In the genomic region with DNA sequence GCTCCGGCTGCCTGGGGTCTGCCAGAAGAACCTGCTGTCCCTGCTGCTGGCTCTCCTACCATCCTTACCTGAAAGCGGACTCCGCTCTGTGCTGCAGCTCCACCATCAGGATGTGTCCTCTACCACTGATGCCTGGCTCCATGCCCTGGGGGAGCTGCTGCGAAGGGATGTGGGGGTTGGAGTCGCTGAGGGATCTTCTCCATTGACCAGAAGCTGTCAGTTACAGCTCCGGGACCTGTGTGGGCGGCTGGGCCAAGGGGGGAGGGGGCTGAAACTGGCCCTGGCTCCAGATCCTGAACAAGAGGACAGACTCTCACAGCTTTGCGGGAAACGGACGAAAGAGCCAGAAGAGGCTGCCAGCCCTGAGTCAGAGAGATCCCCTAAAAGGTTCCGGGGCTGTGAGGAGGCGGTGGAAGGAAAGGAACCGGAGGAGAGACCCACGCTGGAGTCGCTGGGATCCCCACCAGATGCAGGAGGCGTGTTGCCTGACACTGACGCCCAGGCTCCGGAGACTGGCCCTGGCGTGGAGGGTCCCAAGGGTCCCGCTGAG, we compare ENCODE assay signal across 14 mouse cellular contexts. TPM values are rescaled to one million over a fixed set of nuclear protein-coding genes. Genes with fewer than 3 reads are reported as not detected.
A peak's percentile ranks its signal among the peaks of the same experiment; 100 is the strongest.
DNase-seq lines count a peak whose midpoint lies in the region; ATAC-seq and TF ChIP-seq lines count a peak whose summit lies in the region.
"Had no signal": no experiment of that assay in that cellular context is flagged by ENCODE, and none has a peak within 500 bp of the region (broad histone marks: within the 10 kb centered on the region; RNA-seq: fewer than 3 reads in every experiment).

No protein-coding gene starts in this region.

- H3K36me3 ChIP-seq in hindbrain, embryonic 10.5 days = peaks cover 51% of the 10 kb centered on the region
- peaks cover 34% of the 10 kb centered on the region for H3K36me3 ChIP-seq in hindbrain, embryonic 14.5 days (replicated peaks; ENCODE audit: control insufficient read depth, insufficient read depth)
- peaks cover 25% of the 10 kb centered on the region; the same call in 1 of the 2 replicates for H3K36me3 ChIP-seq in lung, embryonic 16.5 days (ENCODE audit: control insufficient read depth, insufficient read depth, low read length)
- peaks cover 43% of the 10 kb centered on the region for H3K36me3 ChIP-seq in embryonic facial prominence, embryonic 14.5 days (ENCODE audit: control insufficient read depth, insufficient read depth, low read length)

- peak; percentile 34 for DNase-seq in cerebellum, adult 11-12 months
- DNase-seq in cerebellum, adult 2 months = no peak
- DNase-seq in hindbrain, embryonic 10.5 days (ENCODE audit: low spot score) = peak; percentile 20
- no peak for DNase-seq in hindbrain, embryonic 14.5 days (ENCODE audit: low spot score)
- DNase-seq in lung, postnatal 14 days = no peak
- no peak for DNase-seq in embryonic facial prominence, embryonic 14.5 days (ENCODE audit: low spot score)
- DNase-seq in thymus, postnatal 4 days = no peak
- DNase-seq: adrenal gland, adult 2 months; heart, postnatal 10 days; kidney, adult 11 months had no signal

- H3K27ac ChIP-seq in cerebellum, adult 2 months (ENCODE audit: insufficient read depth, low read length) = no peak overlapping the region
- H3K27ac ChIP-seq in hindbrain, embryonic 10.5 days = peak overlapping the region; percentile 66
- H3K27ac ChIP-seq in hindbrain, embryonic 14.5 days = no peak overlapping the region
- H3K27ac ChIP-seq in lung, embryonic 16.5 days (ENCODE audit: low read length) = no peak overlapping the region
- H3K27ac ChIP-seq in embryonic facial prominence, embryonic 14.5 days (replicated peaks; ENCODE audit: low read depth, low read length) = no peak overlapping the region
- H3K27ac ChIP-seq: layer of hippocampus, adult 2 months; liver, embryonic 15.5 days; macrophage had no signal

- TF ChIP-seq CTCF in cerebellum, adult 2 months (IDR thresholded peaks at IDR 0.05; ENCODE audit: borderline replicate concordance, insufficient read depth, low read depth, low read length) = no peak

- H3K9me3 ChIP-seq in hindbrain, embryonic 10.5 days = no peaks in the 10 kb centered on the region
- H3K9me3 ChIP-seq in hindbrain, embryonic 14.5 days (ENCODE audit: control insufficient read depth, low read length) = no peaks in the 10 kb centered on the region
- no peaks in the 10 kb centered on the region for H3K9me3 ChIP-seq in lung, embryonic 16.5 days (ENCODE audit: control insufficient read depth, low read length)
- no peaks in the 10 kb centered on the region for H3K9me3 ChIP-seq in embryonic facial prominence, embryonic 14.5 days (ENCODE audit: control insufficient read depth, low read length)
- H3K9me3 ChIP-seq: liver, embryonic 15.5 days had no signal

- no peaks in the 10 kb centered on the region for H3K27me3 ChIP-seq in cerebellum, adult 2 months (ENCODE audit: control insufficient read depth, insufficient read depth, low read length)
- H3K27me3 ChIP-seq in hindbrain, embryonic 10.5 days (ENCODE audit: insufficient read depth, poor library complexity, severe bottlenecking) = no peaks in the 10 kb centered on the region
- no peaks in the 10 kb centered on the region for H3K27me3 ChIP-seq in hindbrain, embryonic 14.5 days (ENCODE audit: control insufficient read depth, insufficient read depth, low read length)
- H3K27me3 ChIP-seq in lung, embryonic 16.5 days (ENCODE audit: control insufficient read depth, insufficient read depth, low read depth, low read length) = no peaks in the 10 kb centered on the region
- no peaks in the 10 kb centered on the region for H3K27me3 ChIP-seq in embryonic facial prominence, embryonic 14.5 days (replicated peaks; ENCODE audit: control insufficient read depth, insufficient read depth, low read length)
- H3K27me3 ChIP-seq: liver, embryonic 15.5 days had no signal

- TF ChIP-seq POLR2A in cerebellum, adult 2 months (IDR thresholded peaks at IDR 0.05; ENCODE audit: borderline replicate concordance, insufficient read depth, low read length) = no peak

- H3K4me2 ChIP-seq in hindbrain, embryonic 14.5 days (replicated peaks) = no peak overlapping the region
- no peak overlapping the region for H3K4me2 ChIP-seq in lung, embryonic 16.5 days (ENCODE audit: low read depth, low read length)
- H3K4me2 ChIP-seq in embryonic facial prominence, embryonic 14.5 days (ENCODE audit: low read depth, low read length) = no peak overlapping the region
- H3K4me2 ChIP-seq: liver, embryonic 15.5 days had no signal

- no peak overlapping the region for H3K4me3 ChIP-seq in cerebellum, adult 2 months (replicated peaks; ENCODE audit: insufficient read depth, low read depth, low read length)
- peak overlapping the region; percentile 26 for H3K4me3 ChIP-seq in hindbrain, embryonic 10.5 days
- H3K4me3 ChIP-seq in hindbrain, embryonic 14.5 days (replicated peaks; ENCODE audit: low read length) = no peak overlapping the region
- no peak overlapping the region for H3K4me3 ChIP-seq in lung, embryonic 16.5 days (ENCODE audit: low read length)
- H3K4me3 ChIP-seq in embryonic facial prominence, embryonic 14.5 days (ENCODE audit: low read depth, low read length) = no peak overlapping the region
- H3K4me3 ChIP-seq: layer of hippocampus, adult 2 months; liver, embryonic 15.5 days had no signal

- H3K9ac ChIP-seq in hindbrain, embryonic 14.5 days = no peak overlapping the region
- 0 out of 2 replicates have a peak overlapping the region, but pooled peaks have one; percentile 14 for H3K9ac ChIP-seq in lung, embryonic 16.5 days (ENCODE audit: low read length)
- H3K9ac ChIP-seq in embryonic facial prominence, embryonic 14.5 days (ENCODE audit: low read depth, low read length) = peak overlapping the region; percentile 21; the same call in 1 of the 2 replicates
- H3K9ac ChIP-seq: liver, embryonic 15.5 days had no signal

- 56% methylated on average over 20 of the region's 20 CpGs for WGBS in cerebellum, adult 2 months
- WGBS in hindbrain, embryonic 10.5 days = 78% methylated on average over 20 of the region's 20 CpGs
- WGBS in hindbrain, embryonic 14.5 days = 84% methylated on average over 20 of the region's 20 CpGs
- WGBS in lung, embryonic 16.5 days = 85% methylated on average over 20 of the region's 20 CpGs
- 60% methylated on average over 20 of the region's 20 CpGs for WGBS in embryonic facial prominence, embryonic 14.5 days

- peaks cover 5% of the 10 kb centered on the region; the same call in 1 of the 2 replicates for H3K4me1 ChIP-seq in cerebellum, adult 2 months (ENCODE audit: control insufficient read depth, insufficient read depth, low read length)
- peaks cover 47% of the 10 kb centered on the region for H3K4me1 ChIP-seq in hindbrain, embryonic 10.5 days (replicated peaks)
- peaks cover 12% of the 10 kb centered on the region for H3K4me1 ChIP-seq in hindbrain, embryonic 14.5 days (replicated peaks; ENCODE audit: control insufficient read depth, insufficient read depth, low read length)
- H3K4me1 ChIP-seq in lung, embryonic 16.5 days (replicated peaks; ENCODE audit: control insufficient read depth, insufficient read depth, low read length) = peaks cover 10% of the 10 kb centered on the region
- H3K4me1 ChIP-seq in embryonic facial prominence, embryonic 14.5 days (ENCODE audit: control insufficient read depth, insufficient read depth, low read length) = peaks cover 6% of the 10 kb centered on the region

- no peak for ATAC-seq in hindbrain, embryonic 14.5 days (ENCODE audit: low FRiP score)
- no peak for ATAC-seq in lung, embryonic 16.5 days (ENCODE audit: low read depth)
- no peak for ATAC-seq in embryonic facial prominence, embryonic 14.5 days (ENCODE audit: low read depth)

RNA-seq across cellular contexts. Expression of a gene that starts 2.4 kb away (rescaled TPM):
- polyA plus RNA-seq in cerebellum, adult 2 months (2012; rRNA removed) = 16.5 and 18.4 TPM in 2 replicates
- polyA plus RNA-seq in hindbrain, embryonic 10.5 days (2016; fragmentation: Nextera tagmentation; extraction: Ambion mirVana) = 32.6 and 32.9 TPM in 2 replicates
- 22.0 and 22.6 TPM in 2 replicates for polyA plus RNA-seq in hindbrain, embryonic 14.5 days (2014; fragmentation: Nextera tagmentation; extraction: Ambion mirVana)
- polyA plus RNA-seq in lung, embryonic 16.5 days (2015; fragmentation: Nextera tagmentation; extraction: Ambion mirVana) = 22.1 and 32.4 TPM in 2 replicates
- 26.1 and 30.6 TPM in 2 replicates for polyA plus RNA-seq in embryonic facial prominence, embryonic 14.5 days (2014; fragmentation: Nextera tagmentation; extraction: Ambion mirVana)

RNA-seq across cellular contexts. Expression of a gene that starts 12.6 kb away (rescaled TPM):
- polyA plus RNA-seq in cerebellum, adult 2 months (2012; rRNA removed) = 808 and 827 TPM in 2 replicates
- 439 and 483 TPM in 2 replicates for polyA plus RNA-seq in hindbrain, embryonic 10.5 days (2016; fragmentation: Nextera tagmentation; extraction: Ambion mirVana)
- 370 and 441 TPM in 2 replicates for polyA plus RNA-seq in hindbrain, embryonic 14.5 days (2014; fragmentation: Nextera tagmentation; extraction: Ambion mirVana)
- polyA plus RNA-seq in lung, embryonic 16.5 days (2015; fragmentation: Nextera tagmentation; extraction: Ambion mirVana) = 615 and 635 TPM in 2 replicates
- 800 and 852 TPM in 2 replicates for polyA plus RNA-seq in embryonic facial prominence, embryonic 14.5 days (2014; fragmentation: Nextera tagmentation; extraction: Ambion mirVana)

RNA-seq across cellular contexts. Expression of a gene that starts 34.9 kb away (rescaled TPM):
- 2.3 and 3.2 TPM in 2 replicates for polyA plus RNA-seq in cerebellum, adult 2 months (2012; rRNA removed)
- 5.5 and 6.1 TPM in 2 replicates for polyA plus RNA-seq in hindbrain, embryonic 10.5 days (2016; fragmentation: Nextera tagmentation; extraction: Ambion mirVana)
- polyA plus RNA-seq in hindbrain, embryonic 14.5 days (2014; fragmentation: Nextera tagmentation; extraction: Ambion mirVana) = 1.3 and 1.4 TPM in 2 replicates
- polyA plus RNA-seq in lung, embryonic 16.5 days (2015; fragmentation: Nextera tagmentation; extraction: Ambion mirVana) = 11.6 and 12.4 TPM in 2 replicates
- 11.3 and 12.0 TPM in 2 replicates for polyA plus RNA-seq in embryonic facial prominence, embryonic 14.5 days (2014; fragmentation: Nextera tagmentation; extraction: Ambion mirVana)
- polyA plus RNA-seq: macrophage had no signal

RNA-seq across cellular contexts. Expression of a gene that starts 49.3 kb away (rescaled TPM):
- polyA plus RNA-seq in cerebellum, adult 2 months (2012; rRNA removed) = 0.29 TPM in 1 of 2 replicates, not detected in the other
- polyA plus RNA-seq in hindbrain, embryonic 10.5 days (2016; fragmentation: Nextera tagmentation; extraction: Ambion mirVana) = 2.8 and 4.0 TPM in 2 replicates
- polyA plus RNA-seq in hindbrain, embryonic 14.5 days (2014; fragmentation: Nextera tagmentation; extraction: Ambion mirVana) = 1.2 and 1.7 TPM in 2 replicates
- 7.6 and 9.3 TPM in 2 replicates for polyA plus RNA-seq in lung, embryonic 16.5 days (2015; fragmentation: Nextera tagmentation; extraction: Ambion mirVana)
- 3.9 and 6.0 TPM in 2 replicates for polyA plus RNA-seq in embryonic facial prominence, embryonic 14.5 days (2014; fragmentation: Nextera tagmentation; extraction: Ambion mirVana)
- polyA plus RNA-seq: macrophage had no signal

Comparison
In these comparisons a context has a peak if more than half of its experiments do, and no peak if none do; other contexts are left out.
1. DNase-seq: peak in cerebellum, adult 11-12 months (single experiment) and hindbrain, embryonic 10.5 days (single experiment); none in cerebellum, adult 2 months (0 of 2), hindbrain, embryonic 14.5 days (single experiment), lung, postnatal 14 days (single experiment), embryonic facial prominence, embryonic 14.5 days (single experiment) and thymus, postnatal 4 days (single experiment).